Comparison of ENCODE assay signal across 28 mouse cellular contexts in genomic region chr12:84952351-84952750, GRCm38 (mm10). TPM values are rescaled to one million over a fixed set of nuclear protein-coding genes. Genes with fewer than 3 reads are reported as not detected.
DNase-seq lines count a peak whose midpoint lies in the region; ATAC-seq and TF ChIP-seq lines count a peak whose summit lies in the region.
"Had no signal": no experiment of that assay in that cellular context is flagged by ENCODE, and none has a peak within 500 bp of the region (broad histone marks: within the 10 kb centered on the region; RNA-seq: fewer than 3 reads in every experiment).

No protein-coding gene starts in this region.

- no peak for ATAC-seq in forebrain, embryonic 14.5 days
- no peak for ATAC-seq in hindbrain, postnatal 0 days
- ATAC-seq in hindbrain, embryonic 12.5 days (ENCODE audit: low FRiP score), result no peak
- peak; percentile 74; the same call in 1 of the 2 replicates for ATAC-seq in lung, embryonic 15.5 days (ENCODE audit: borderline replicate concordance, extremely low read depth, low FRiP score, low TSS enrichment)
- ATAC-seq in stomach, embryonic 16.5 days (ENCODE audit: insufficient read depth, low FRiP score), result no peak
- ATAC-seq: forebrain, embryonic 15.5 days; midbrain, embryonic 16.5 days had no signal

- peak; percentile 22 for DNase-seq in forebrain, embryonic 14.5 days (ENCODE audit: low spot score)
- no peak for DNase-seq in forebrain, embryonic 10.5 days (ENCODE audit: extremely low spot score, low spot score)
- DNase-seq in hindbrain, postnatal 0 days (ENCODE audit: low spot score), result peak; percentile 4
- DNase-seq in lung, postnatal 25 days (ENCODE audit: low spot score), result no peak
- DNase-seq in thymus, postnatal 14 days, result no peak
- DNase-seq: adrenal gland, postnatal 14 days; cerebellum, adult 8-10 months; cerebellum, postnatal 36 days; embryo, embryonic 11 days; gastrocnemius, postnatal 14 days; heart, adult 18-20 months; kidney, adult 18-20 months; kidney, postnatal 14 days; liver, embryonic 13.5 days; retina, postnatal 1 day; thymus, adult 18-20 months had no signal

- WGBS in forebrain, embryonic 14.5 days, result 78% methylated on average over 1 of the region's 1 CpGs
- 82% methylated on average over 1 of the region's 1 CpGs for WGBS in forebrain, embryonic 10.5 days
- 47% methylated on average over 1 of the region's 1 CpGs for WGBS in hindbrain, postnatal 0 days
- WGBS in hindbrain, embryonic 12.5 days, result 75% methylated on average over 1 of the region's 1 CpGs
- 41% methylated on average over 1 of the region's 1 CpGs for WGBS in lung, embryonic 15.5 days
- 54% methylated on average over 1 of the region's 1 CpGs for WGBS in stomach, embryonic 16.5 days

- no peaks in the 10 kb centered on the region for H3K4me1 ChIP-seq in forebrain, embryonic 14.5 days (ENCODE audit: control insufficient read depth, insufficient read depth, low read length)
- H3K4me1 ChIP-seq in forebrain, embryonic 10.5 days, result no peaks in the 10 kb centered on the region
- H3K4me1 ChIP-seq in hindbrain, postnatal 0 days (ENCODE audit: insufficient read depth, low read length), result no peaks in the 10 kb centered on the region
- H3K4me1 ChIP-seq in hindbrain, embryonic 12.5 days, result no peaks in the 10 kb centered on the region
- peaks cover 19% of the 10 kb centered on the region for H3K4me1 ChIP-seq in lung, embryonic 15.5 days
- peaks cover 6% of the 10 kb centered on the region; the same call in 1 of the 2 replicates for H3K4me1 ChIP-seq in stomach, embryonic 16.5 days (ENCODE audit: control insufficient read depth, insufficient read depth, low read length)
- H3K4me1 ChIP-seq: embryonic facial prominence, embryonic 13.5 days; forebrain, embryonic 15.5 days; limb, embryonic 12.5 days; midbrain, embryonic 10.5 days; neural tube, embryonic 13.5 days had no signal

- H3K9ac ChIP-seq in forebrain, embryonic 14.5 days (ENCODE audit: low read length), result no peak overlapping the region
- H3K9ac ChIP-seq in hindbrain, postnatal 0 days (replicated peaks; ENCODE audit: low read length), result no peak overlapping the region
- no peak overlapping the region for H3K9ac ChIP-seq in hindbrain, embryonic 12.5 days
- no peak overlapping the region for H3K9ac ChIP-seq in lung, embryonic 15.5 days
- H3K9ac ChIP-seq in stomach, embryonic 16.5 days (ENCODE audit: low read length), result no peak overlapping the region
- H3K9ac ChIP-seq: embryonic facial prominence, embryonic 13.5 days; forebrain, embryonic 15.5 days; limb, embryonic 12.5 days; liver, embryonic 13.5 days; neural tube, embryonic 13.5 days had no signal

- no peak overlapping the region for H3K4me3 ChIP-seq in forebrain, embryonic 14.5 days (ENCODE audit: low read depth, low read length)
- H3K4me3 ChIP-seq in forebrain, embryonic 10.5 days, result no peak overlapping the region
- no peak overlapping the region for H3K4me3 ChIP-seq in hindbrain, postnatal 0 days (ENCODE audit: low read length)
- H3K4me3 ChIP-seq in hindbrain, embryonic 12.5 days, result no peak overlapping the region
- H3K4me3 ChIP-seq in lung, embryonic 15.5 days, result no peak overlapping the region
- no peak overlapping the region for H3K4me3 ChIP-seq in stomach, embryonic 16.5 days (replicated peaks; ENCODE audit: low read length)
- H3K4me3 ChIP-seq: embryonic facial prominence, embryonic 13.5 days; erythroblast, embryonic 14.5 days; forebrain, embryonic 15.5 days; layer of hippocampus, adult 2 months; limb, embryonic 12.5 days; liver, embryonic 13.5 days; midbrain, embryonic 10.5 days; myocyte; neural tube, embryonic 13.5 days had no signal

- H3K9me3 ChIP-seq in forebrain, embryonic 14.5 days (replicated peaks; ENCODE audit: control insufficient read depth, low read length), result no peaks in the 10 kb centered on the region
- H3K9me3 ChIP-seq in forebrain, embryonic 10.5 days, result no peaks in the 10 kb centered on the region
- no peaks in the 10 kb centered on the region for H3K9me3 ChIP-seq in hindbrain, postnatal 0 days (ENCODE audit: low read length)
- no peaks in the 10 kb centered on the region for H3K9me3 ChIP-seq in hindbrain, embryonic 12.5 days (replicated peaks)
- no peaks in the 10 kb centered on the region for H3K9me3 ChIP-seq in lung, embryonic 15.5 days
- no peaks in the 10 kb centered on the region for H3K9me3 ChIP-seq in stomach, embryonic 16.5 days (replicated peaks; ENCODE audit: control insufficient read depth, low read length)
- H3K9me3 ChIP-seq: embryonic facial prominence, embryonic 13.5 days; forebrain, embryonic 15.5 days; limb, embryonic 12.5 days; liver, embryonic 13.5 days; midbrain, embryonic 10.5 days; neural tube, embryonic 13.5 days had no signal

- H3K27me3 ChIP-seq in forebrain, embryonic 14.5 days (replicated peaks; ENCODE audit: control insufficient read depth, insufficient read depth, low read length), result no peaks in the 10 kb centered on the region
- H3K27me3 ChIP-seq in forebrain, embryonic 10.5 days (ENCODE audit: poor library complexity, severe bottlenecking), result no peaks in the 10 kb centered on the region
- H3K27me3 ChIP-seq in hindbrain, postnatal 0 days (ENCODE audit: insufficient read depth, low read length), result no peaks in the 10 kb centered on the region
- H3K27me3 ChIP-seq in hindbrain, embryonic 12.5 days, result no peaks in the 10 kb centered on the region
- no peaks in the 10 kb centered on the region for H3K27me3 ChIP-seq in lung, embryonic 15.5 days
- no peaks in the 10 kb centered on the region for H3K27me3 ChIP-seq in stomach, embryonic 16.5 days (ENCODE audit: control insufficient read depth, insufficient read depth, low read length)
- H3K27me3 ChIP-seq: embryonic facial prominence, embryonic 13.5 days; forebrain, embryonic 15.5 days; limb, embryonic 12.5 days; liver, embryonic 13.5 days; neural tube, embryonic 13.5 days had no signal

- peaks cover 18% of the 10 kb centered on the region for H3K36me3 ChIP-seq in forebrain, embryonic 14.5 days (ENCODE audit: control insufficient read depth, insufficient read depth, low read length)
- peaks cover 47% of the 10 kb centered on the region for H3K36me3 ChIP-seq in forebrain, embryonic 10.5 days (replicated peaks)
- peaks cover 13% of the 10 kb centered on the region for H3K36me3 ChIP-seq in hindbrain, postnatal 0 days (ENCODE audit: insufficient read depth, low read length)
- H3K36me3 ChIP-seq in hindbrain, embryonic 12.5 days, result peaks cover 36% of the 10 kb centered on the region
- H3K36me3 ChIP-seq in lung, embryonic 15.5 days, result peaks cover 25% of the 10 kb centered on the region
- H3K36me3 ChIP-seq in stomach, embryonic 16.5 days (ENCODE audit: control insufficient read depth, insufficient read depth, low read length), result 0 out of 2 replicates have a peak, but pooled peaks cover 2% of the 10 kb centered on the region

- H3K4me2 ChIP-seq in forebrain, embryonic 14.5 days (ENCODE audit: low read length), result no peak overlapping the region
- no peak overlapping the region for H3K4me2 ChIP-seq in hindbrain, postnatal 0 days (ENCODE audit: low read depth, low read length)
- H3K4me2 ChIP-seq in hindbrain, embryonic 12.5 days (replicated peaks), result no peak overlapping the region
- H3K4me2 ChIP-seq in lung, embryonic 15.5 days, result no peak overlapping the region
- no peak overlapping the region for H3K4me2 ChIP-seq in stomach, embryonic 16.5 days (ENCODE audit: low read depth, low read length)
- H3K4me2 ChIP-seq: embryonic facial prominence, embryonic 13.5 days; forebrain, embryonic 15.5 days; limb, embryonic 12.5 days; liver, embryonic 13.5 days; neural tube, embryonic 13.5 days had no signal

- H3K27ac ChIP-seq in forebrain, embryonic 14.5 days (ENCODE audit: low read depth, low read length), result no peak overlapping the region
- no peak overlapping the region for H3K27ac ChIP-seq in forebrain, embryonic 10.5 days
- no peak overlapping the region for H3K27ac ChIP-seq in hindbrain, postnatal 0 days
- H3K27ac ChIP-seq in hindbrain, embryonic 12.5 days, result no peak overlapping the region
- peak overlapping the region; percentile 86 for H3K27ac ChIP-seq in lung, embryonic 15.5 days
- peak overlapping the region; percentile 44; the same call in 1 of the 2 replicates for H3K27ac ChIP-seq in stomach, embryonic 16.5 days (ENCODE audit: low read length)
- H3K27ac ChIP-seq: embryonic facial prominence, embryonic 13.5 days; forebrain, embryonic 15.5 days; layer of hippocampus, adult 2 months; limb, embryonic 12.5 days; liver, embryonic 13.5 days; midbrain, embryonic 10.5 days; neural tube, embryonic 13.5 days had no signal

- no peak for TF ChIP-seq CTCF in hindbrain, postnatal 0 days (IDR thresholded peaks at IDR 0.05; ENCODE audit: low read depth)

RNA-seq across cellular contexts. Expression of gene Fcf1, which starts 18.3 kb away (rescaled TPM):
- polyA plus RNA-seq in forebrain, embryonic 14.5 days (2014; fragmentation: Nextera tagmentation; extraction: Ambion mirVana), result 128 and 147 TPM in 2 replicates
- 174 and 175 TPM in 2 replicates for polyA plus RNA-seq in forebrain, embryonic 10.5 days (2016; fragmentation: Nextera tagmentation; extraction: Ambion mirVana)
- 24.9 and 31.3 TPM in 2 replicates for total RNA-seq in hindbrain, postnatal 0 days (2014; rRNA removed)
- 69.7 and 78.5 TPM in 2 replicates for polyA plus RNA-seq in hindbrain, postnatal 0 days (2015; fragmentation: Nextera tagmentation; extraction: Ambion mirVana)
- 112 and 120 TPM in 2 replicates for polyA plus RNA-seq in hindbrain, embryonic 12.5 days (2016; fragmentation: Nextera tagmentation; extraction: Ambion mirVana)
- 139 and 144 TPM in 2 replicates for polyA plus RNA-seq in lung, embryonic 15.5 days (2015; fragmentation: Nextera tagmentation; extraction: Ambion mirVana)
- polyA plus RNA-seq in stomach, embryonic 16.5 days (2015; fragmentation: Nextera tagmentation; extraction: Ambion mirVana), result 114 and 119 TPM in 2 replicates

RNA-seq across cellular contexts. Expression of gene Arel1, which starts 18.3 kb away (rescaled TPM):
- 31.4 and 37.5 TPM in 2 replicates for polyA plus RNA-seq in forebrain, embryonic 14.5 days (2014; fragmentation: Nextera tagmentation; extraction: Ambion mirVana)
- polyA plus RNA-seq in forebrain, embryonic 10.5 days (2016; fragmentation: Nextera tagmentation; extraction: Ambion mirVana), result 18.5 and 18.7 TPM in 2 replicates
- 83.7 and 86.6 TPM in 2 replicates for total RNA-seq in hindbrain, postnatal 0 days (2014; rRNA removed)
- 27.5 and 27.6 TPM in 2 replicates for polyA plus RNA-seq in hindbrain, postnatal 0 days (2015; fragmentation: Nextera tagmentation; extraction: Ambion mirVana)
- 31.3 and 33.0 TPM in 2 replicates for polyA plus RNA-seq in hindbrain, embryonic 12.5 days (2016; fragmentation: Nextera tagmentation; extraction: Ambion mirVana)
- 13.8 and 16.1 TPM in 2 replicates for polyA plus RNA-seq in lung, embryonic 15.5 days (2015; fragmentation: Nextera tagmentation; extraction: Ambion mirVana)
- 11.8 and 12.4 TPM in 2 replicates for polyA plus RNA-seq in stomach, embryonic 16.5 days (2015; fragmentation: Nextera tagmentation; extraction: Ambion mirVana)

RNA-seq across cellular contexts. Expression of gene Ylpm1, which starts 43.8 kb away (rescaled TPM):
- polyA plus RNA-seq in forebrain, embryonic 14.5 days (2014; fragmentation: Nextera tagmentation; extraction: Ambion mirVana), result 32.4 and 33.2 TPM in 2 replicates
- 34.2 and 37.2 TPM in 2 replicates for polyA plus RNA-seq in forebrain, embryonic 10.5 days (2016; fragmentation: Nextera tagmentation; extraction: Ambion mirVana)
- total RNA-seq in hindbrain, postnatal 0 days (2014; rRNA removed), result 30.5 and 35.8 TPM in 2 replicates
- polyA plus RNA-seq in hindbrain, postnatal 0 days (2015; fragmentation: Nextera tagmentation; extraction: Ambion mirVana), result 23.5 and 24.4 TPM in 2 replicates
- polyA plus RNA-seq in hindbrain, embryonic 12.5 days (2016; fragmentation: Nextera tagmentation; extraction: Ambion mirVana), result 38.5 and 40.3 TPM in 2 replicates
- polyA plus RNA-seq in lung, embryonic 15.5 days (2015; fragmentation: Nextera tagmentation; extraction: Ambion mirVana), result 23.3 and 28.4 TPM in 2 replicates
- polyA plus RNA-seq in stomach, embryonic 16.5 days (2015; fragmentation: Nextera tagmentation; extraction: Ambion mirVana), result 22.3 and 23.1 TPM in 2 replicates

Comparison
In these comparisons a context has a peak if more than half of its experiments do, and no peak if none do; other contexts are left out.
1. DNase-seq: peak in forebrain, embryonic 14.5 days (single experiment) and hindbrain, postnatal 0 days (single experiment); none in forebrain, embryonic 10.5 days (single experiment), lung, postnatal 25 days (single experiment) and thymus, postnatal 14 days (single experiment).
2. H3K27ac ChIP-seq: peak in lung, embryonic 15.5 days (single experiment) and stomach, embryonic 16.5 days (single experiment); none in forebrain, embryonic 14.5 days (single experiment), forebrain, embryonic 10.5 days (single experiment), hindbrain, postnatal 0 days (single experiment) and hindbrain, embryonic 12.5 days (single experiment).